Mouse (Mus musculus): ENCODE results near the gene Tcp11x2.

Tcp11x2 gene

DNA sequence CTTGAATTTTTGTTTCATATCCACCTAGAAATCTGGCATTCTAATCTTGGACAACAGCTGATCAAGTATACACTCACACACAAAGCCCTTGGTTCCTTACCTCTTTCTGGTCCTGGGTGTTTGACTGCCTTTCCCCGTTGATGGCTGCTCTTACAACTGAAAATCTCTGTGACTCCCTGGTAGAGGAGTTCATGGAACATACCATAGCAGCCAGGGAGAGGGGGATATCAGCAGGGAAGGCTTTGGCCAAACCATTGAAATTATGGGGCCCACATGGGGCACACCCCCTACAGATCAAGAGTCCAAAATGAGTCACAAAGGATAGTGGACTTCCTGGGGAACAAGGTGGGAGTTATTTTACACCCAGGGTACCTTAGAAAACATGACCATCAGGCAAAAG is at the start of gene Tcp11x2:
Tcp11x2 (minus strand) TSS at position 158 of the 400 bp plus-strand sequence.
- DNase-seq (ENCODE audit: low spot score in 2 of 2), result no peak

DNA sequence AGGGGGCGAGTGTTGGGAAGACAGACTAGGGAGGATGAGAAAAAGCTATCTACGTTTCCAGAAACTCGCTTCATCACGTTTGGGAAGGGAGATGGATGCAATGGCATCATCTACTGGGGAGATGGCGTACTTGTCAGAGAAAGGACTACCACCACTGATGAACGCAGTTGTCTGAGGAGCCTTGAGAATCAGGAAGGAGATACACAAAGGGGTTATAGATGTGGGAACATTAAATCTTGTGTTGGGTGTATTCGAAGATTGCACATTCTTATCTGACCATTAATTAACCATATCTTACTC is 49.4 kb upstream of the Tcp11x2 start:
- no peak for DNase-seq (ENCODE audit: low spot score in 2 of 2)

DNA sequence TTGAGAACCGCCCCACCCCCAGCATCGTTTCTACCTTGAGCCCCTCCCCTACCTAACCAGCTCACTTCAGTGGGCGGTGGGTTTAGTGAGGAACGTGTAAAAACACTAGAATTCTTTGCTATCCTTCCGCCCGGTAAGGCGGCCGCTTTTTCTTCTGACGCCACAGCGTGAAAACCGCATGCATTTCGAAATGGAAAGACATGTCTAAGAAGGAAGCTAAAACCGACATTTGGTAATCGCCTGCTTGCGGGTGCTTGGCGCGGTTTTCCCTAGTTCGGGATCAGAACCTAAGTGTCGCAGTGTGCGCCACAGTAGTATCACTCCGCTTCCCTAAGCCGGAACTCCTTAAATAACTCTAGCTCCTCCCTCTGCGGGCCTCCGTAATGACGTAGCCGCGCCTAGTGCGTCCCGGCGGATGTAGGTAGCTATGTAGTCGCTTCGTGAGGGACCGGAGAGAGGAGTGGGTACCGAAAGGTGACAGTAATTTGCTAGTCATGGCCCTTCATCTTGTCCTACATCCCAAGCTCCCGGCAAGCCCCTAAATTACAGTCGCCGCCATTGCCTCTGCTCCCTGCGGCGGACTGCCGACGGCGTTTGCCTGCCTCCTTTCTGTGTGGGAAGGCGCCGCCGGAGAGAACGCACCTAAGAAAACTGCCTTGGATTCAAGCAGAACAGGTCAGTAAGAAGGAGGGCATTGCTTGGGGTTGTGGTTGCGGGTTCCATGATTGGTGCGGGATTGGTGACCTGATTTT is 48.9 kb upstream of the Tcp11x2 start, which contains the start of the genes Armcx5 and Gprasp1:
Armcx5 (plus strand) TSS at position 430 of the 752 bp plus-strand sequence.
Gprasp1 (plus strand) TSS at position 430 of the 752 bp plus-strand sequence.
- DNase-seq (ENCODE audit: low spot score in 2 of 2), result peak; percentile 78 to 84

DNA sequence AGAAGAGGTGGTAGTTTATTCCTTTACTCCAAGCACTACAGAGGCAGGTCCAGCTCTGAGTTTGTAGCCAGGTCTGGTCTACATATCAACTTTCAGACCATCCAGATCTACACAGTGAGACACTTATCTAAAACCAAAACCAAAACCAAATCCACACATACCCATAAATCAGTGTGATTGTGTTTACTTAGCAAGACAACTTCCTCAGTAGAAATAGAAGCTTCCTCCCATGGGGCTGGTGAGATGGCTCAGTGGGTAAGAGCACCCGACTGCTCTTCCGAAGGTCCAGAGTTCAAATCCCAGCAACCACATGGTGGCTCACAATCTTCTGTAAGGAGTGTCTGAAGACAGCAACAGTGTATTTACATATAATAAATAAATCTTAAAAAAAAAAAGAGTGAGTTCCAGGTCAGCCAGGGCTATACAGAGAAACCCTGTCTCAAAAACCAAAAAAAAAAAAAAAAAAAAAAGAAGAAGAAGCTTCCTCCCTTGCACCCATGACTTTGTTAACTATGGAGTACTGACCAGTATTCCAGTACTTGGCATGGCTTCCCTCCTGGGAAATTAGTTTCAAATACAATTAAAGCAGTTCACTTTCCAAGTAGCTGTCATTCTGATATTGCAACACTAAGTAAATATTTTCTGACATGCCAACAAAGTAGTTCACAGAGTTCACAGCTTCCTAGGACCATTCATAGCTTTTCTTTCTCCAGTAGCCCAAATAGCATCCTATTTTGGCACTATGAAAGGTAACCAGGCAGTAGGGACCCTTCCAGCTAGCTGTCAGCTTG is 45.3 kb upstream of the Tcp11x2 start:
- peak in 1 of 2 experiments; percentile 38 for DNase-seq (ENCODE audit: low spot score in 2 of 2)

DNA sequence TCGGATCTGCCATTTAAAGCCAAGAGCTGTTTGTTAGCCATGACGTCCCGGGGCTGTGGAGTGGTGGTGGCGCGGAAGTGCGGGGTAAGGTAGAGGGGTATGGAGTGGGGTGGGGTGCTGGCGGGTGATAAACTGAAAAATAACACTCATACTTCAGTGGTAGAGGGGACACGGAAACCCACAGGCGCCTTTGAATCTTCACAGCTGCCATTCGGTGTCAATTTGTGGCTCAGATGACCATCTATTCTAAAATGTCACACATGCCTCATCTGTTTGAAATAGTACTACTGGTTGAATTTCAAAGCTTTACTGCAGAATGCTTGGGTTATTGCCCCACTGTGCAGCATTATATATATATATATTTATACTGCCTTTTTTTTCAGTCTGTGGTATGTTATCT is 31.6 kb upstream of the Tcp11x2 start, which contains the start of gene Tmsb15a:
Tmsb15a (minus strand) TSS at position 101 of the 400 bp plus-strand sequence.
- peak; percentile 32 to 55 for DNase-seq (ENCODE audit: low spot score in 2 of 2)

DNA sequence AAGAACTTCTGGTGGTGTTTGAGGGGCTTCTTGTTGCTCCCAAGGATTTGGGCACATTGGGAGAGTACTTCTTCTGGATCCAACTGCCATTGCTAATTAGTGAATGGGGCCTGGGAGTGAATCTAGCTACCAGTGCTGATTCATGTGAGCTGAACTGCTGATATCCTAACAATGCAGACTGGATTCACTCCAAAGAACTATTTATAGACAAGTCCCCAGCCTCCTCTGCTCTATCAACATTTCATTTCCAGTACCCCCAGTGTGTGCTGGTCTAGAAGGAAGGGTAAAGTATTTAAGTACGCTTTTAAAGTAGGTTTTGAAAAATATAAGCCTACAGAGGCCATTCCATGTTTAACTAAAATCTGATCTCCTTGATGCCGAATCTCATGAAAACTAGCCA is 19.3 kb upstream of the Tcp11x2 start:
- DNase-seq (ENCODE audit: low spot score in 2 of 2), result no peak

DNA sequence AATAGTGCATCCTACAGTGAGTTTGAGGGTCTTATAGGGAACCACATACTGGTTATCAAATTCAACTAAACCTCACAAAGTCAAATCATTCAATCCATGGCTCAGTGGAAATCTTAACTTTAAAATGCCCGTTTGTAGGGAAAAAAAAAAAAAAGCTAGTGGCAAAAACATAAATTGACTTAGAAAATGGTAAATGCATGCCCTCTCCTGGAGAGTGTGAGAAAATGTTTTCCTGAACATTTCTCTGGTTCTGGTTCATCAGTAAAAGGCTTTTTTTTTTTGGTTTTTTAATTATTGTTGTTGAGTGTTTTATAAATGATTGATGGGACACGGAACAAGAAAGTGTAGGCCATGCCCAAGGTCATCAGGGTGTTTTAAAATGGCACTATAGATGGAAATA is 10.8 kb upstream of the Tcp11x2 start:
- no peak for DNase-seq (ENCODE audit: low spot score in 2 of 2)

DNA sequence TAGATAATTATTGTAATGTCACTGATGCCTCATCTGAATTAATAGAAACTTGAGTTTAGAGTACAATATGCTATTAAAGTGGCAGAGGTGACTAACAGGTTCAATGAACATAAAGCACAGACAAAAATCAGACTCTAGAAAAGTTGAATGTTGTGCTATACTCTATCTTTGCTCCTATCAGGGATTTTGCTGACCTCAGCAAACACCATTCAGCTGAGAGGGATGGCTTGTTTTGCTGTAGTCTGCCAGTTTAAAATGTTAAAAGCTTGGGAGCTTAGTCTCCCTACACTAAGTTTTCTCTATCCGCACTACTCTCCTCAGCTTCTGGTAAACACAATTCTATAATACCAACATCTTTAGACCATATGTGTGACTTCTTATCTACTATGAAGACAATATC is 9.5 kb upstream of the Tcp11x2 start:
- no peak for DNase-seq (ENCODE audit: low spot score in 2 of 2)

DNA sequence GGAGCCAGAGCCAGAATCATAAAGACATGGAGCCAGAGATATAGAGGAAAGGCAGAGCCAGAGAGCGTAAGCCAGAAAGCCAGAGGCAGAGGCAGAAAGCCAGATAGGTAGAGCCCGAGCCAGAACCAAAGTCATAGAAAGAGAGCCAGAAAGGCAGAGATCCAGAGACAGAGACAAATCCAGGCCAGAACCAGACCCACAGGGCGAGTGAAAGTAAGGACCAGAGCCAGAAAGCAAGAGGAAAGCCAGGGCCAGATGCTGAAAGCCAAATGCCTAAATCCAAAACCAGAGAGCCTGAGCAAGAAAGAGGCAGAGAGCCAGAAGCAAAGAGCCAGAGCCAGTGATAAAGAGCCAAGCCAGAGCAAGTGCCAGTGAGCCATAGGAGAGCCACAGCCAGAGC is 5.8 kb downstream of the Tcp11x2 start:
- no peak for DNase-seq (ENCODE audit: low spot score in 2 of 2)

DNA sequence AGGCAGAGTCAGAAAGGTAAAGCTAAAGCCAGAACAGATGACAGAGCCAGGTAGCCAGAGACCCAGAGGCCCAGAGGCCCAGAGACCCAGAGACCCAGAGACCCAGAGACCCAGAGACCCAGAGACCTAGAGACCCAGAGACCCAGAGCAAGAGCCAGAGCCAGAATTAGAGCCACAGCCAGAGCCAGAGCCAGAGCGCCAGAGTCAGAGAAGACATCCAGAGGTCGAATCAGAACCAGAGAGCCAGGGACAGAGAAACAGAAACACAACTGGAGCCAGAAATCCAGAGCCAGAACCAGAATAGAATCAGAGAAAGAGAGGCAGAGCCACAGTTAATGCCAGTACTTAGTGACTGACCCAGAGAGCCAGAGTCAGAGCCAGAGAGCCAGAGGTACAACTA is 11.7 kb downstream of the Tcp11x2 start:
- no peak for DNase-seq (ENCODE audit: low spot score in 2 of 2)

DNA sequence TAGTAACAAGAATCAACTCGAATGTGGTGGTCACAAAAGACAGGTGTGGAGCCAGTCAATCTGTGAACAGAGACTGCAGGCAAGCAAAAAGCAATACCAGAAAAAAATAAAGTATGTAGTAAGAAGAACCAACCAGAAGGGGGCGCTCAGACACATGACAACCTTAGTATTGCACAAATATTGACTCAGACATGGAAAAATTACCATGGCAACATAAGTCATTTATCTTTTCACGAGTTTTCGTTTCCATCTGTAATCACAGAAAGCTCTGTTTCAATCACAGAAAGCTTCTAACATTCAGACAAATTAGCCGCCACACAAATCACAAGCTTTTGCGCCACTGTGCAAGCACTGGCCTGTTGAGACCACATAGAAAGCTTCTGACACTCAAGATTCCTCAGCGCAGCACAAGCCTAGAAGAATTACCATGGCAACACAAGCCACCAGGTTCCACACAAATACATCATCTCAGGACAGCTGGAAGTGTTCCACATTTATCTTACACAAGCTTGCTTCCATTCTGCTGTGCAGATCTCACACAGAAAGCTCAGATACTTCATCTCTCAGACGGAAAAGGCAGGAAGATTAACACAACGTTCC is 41.3 kb downstream of the Tcp11x2 start:
- peak; percentile 2 to 9 for DNase-seq (ENCODE audit: low spot score in 2 of 2)

DNA sequence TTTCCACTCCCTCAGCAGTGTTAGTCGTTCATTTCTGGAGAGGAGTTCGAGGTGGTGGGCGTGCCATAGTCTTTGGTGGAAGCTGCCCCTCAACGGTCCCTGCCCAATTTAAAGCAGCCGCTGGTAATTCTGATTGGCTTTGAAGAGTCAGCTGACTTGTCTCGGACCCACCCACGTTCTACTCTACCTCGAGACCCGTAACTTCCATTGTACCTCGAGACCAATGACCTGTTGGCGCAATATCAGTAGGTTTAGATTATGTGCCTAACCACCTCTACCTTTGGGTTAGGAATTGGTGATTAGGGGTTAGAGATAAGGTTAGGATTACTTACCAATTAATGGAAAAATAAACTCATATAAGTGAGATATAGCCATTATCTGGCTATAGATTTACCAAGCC is 66.0 kb downstream of the Tcp11x2 start, which contains the start of gene Prame:
Prame (minus strand) TSS at position 101 of the 400 bp plus-strand sequence.
- DNase-seq (ENCODE audit: low spot score in 2 of 2), result no peak

Measured in natural killer cell, adult 2 months (primary cell).